10 mouse cellular contexts compared by ENCODE assay signal in the genomic region with DNA sequence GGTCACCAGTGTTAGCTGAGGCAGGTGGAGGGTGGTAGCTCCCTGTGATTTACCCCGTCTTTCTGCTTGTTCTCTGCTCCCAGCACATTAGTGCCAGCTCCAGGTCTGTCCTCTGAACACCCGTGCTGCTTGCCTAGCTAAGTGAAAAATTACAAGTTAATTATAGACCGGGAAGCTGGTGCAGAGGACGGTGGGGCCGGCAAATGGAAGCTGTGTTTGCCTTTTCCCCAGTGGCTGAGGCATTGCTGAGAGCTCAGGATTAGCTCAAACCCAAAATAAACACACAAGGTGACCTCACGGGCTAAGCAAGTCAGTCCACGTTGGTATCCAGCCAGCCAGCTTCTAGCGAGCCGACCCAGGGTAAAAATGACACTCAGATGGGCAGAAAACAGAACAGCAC. TPM values are rescaled to one million over a fixed set of nuclear protein-coding genes. Genes with fewer than 3 reads are reported as not detected.
DNase-seq lines count a peak whose midpoint lies in the region; TF ChIP-seq lines count a peak whose summit lies in the region.
"Had no signal": no experiment of that assay in that cellular context is flagged by ENCODE, and none has a peak within 500 bp of the region (broad histone marks: within the 10 kb centered on the region; RNA-seq: fewer than 3 reads in every experiment).

No protein-coding gene starts in this region.

- H3K4me3 ChIP-seq in left cerebral cortex, adult 2 months = no peak overlapping the region

- DNase-seq in adrenal gland, postnatal 10 days = peak; percentile 33
- no peak for DNase-seq in adrenal gland, postnatal 4 days (ENCODE audit: low spot score in 2 of 2)
- DNase-seq in gastrocnemius, adult 8-10 months (ENCODE audit: low spot score in 2 of 2) = peak; percentile 51 to 59
- DNase-seq in heart, postnatal 4 days = peak; percentile 80
- peak; percentile 13 for DNase-seq in liver
- DNase-seq in urinary bladder, postnatal 10 days (ENCODE audit: low spot score) = no peak
- no peak for DNase-seq in left cerebral cortex, adult 2 months (ENCODE audit: extremely low spot score in 1 of 2, low spot score in 2 of 2)
- DNase-seq in frontal cortex, postnatal 10 days (ENCODE audit: low spot score in 2 of 2) = no peak

- TF ChIP-seq CTCF in left cerebral cortex, adult 2 months (IDR thresholded peaks at IDR 0.05) = no peak

- no peak overlapping the region for H3K27ac ChIP-seq in left cerebral cortex, adult 2 months

- intact Hi-C loops in left cerebral cortex, adult 2 months (cut with DNase I) = no loop called here

RNA-seq across cellular contexts. Expression of a gene that starts 51.4 kb away (rescaled TPM):
- total RNA-seq in adrenal gland, postnatal 10 days (2021) = not detected
- under 1 TPM; 0.23 to 0.28 TPM for total RNA-seq in adrenal gland, postnatal 4 days (2021)
- total RNA-seq in gastrocnemius, adult 8-10 months (2022) = under 1 TPM in 1 of 4 experiments, not detected in 3; 0.75 TPM
- total RNA-seq in heart, postnatal 4 days (2021) = not detected
- under 1 TPM in 1 of 2 experiments, not detected in 1; 0.45 TPM for total RNA-seq in left cerebral cortex, adult 2 months (2021)
- total RNA-seq: common myeloid progenitor, adult 5-6 weeks; megakaryocyte-erythroid progenitor cell, adult 5-6 weeks had no signal

Comparison
In these comparisons a context has a peak if more than half of its experiments do, and no peak if none do; other contexts are left out.
1. DNase-seq: peak in adrenal gland, postnatal 10 days (single experiment), gastrocnemius, adult 8-10 months (2 of 2), heart, postnatal 4 days (single experiment) and liver (single experiment); none in adrenal gland, postnatal 4 days (0 of 2), urinary bladder, postnatal 10 days (single experiment), left cerebral cortex, adult 2 months (0 of 2) and frontal cortex, postnatal 10 days (0 of 2).